Mouse (Mus musculus) lung, postnatal 25 days (tissue): ENCODE measurements around the gene Slc25a16.

Source experiments
- DNase-seq: peaks from one replicate; pipeline ENCODE4 v3.0.0; 2022; ENCODE audit warnings: low spot score

Gene Slc25a16

DNA sequence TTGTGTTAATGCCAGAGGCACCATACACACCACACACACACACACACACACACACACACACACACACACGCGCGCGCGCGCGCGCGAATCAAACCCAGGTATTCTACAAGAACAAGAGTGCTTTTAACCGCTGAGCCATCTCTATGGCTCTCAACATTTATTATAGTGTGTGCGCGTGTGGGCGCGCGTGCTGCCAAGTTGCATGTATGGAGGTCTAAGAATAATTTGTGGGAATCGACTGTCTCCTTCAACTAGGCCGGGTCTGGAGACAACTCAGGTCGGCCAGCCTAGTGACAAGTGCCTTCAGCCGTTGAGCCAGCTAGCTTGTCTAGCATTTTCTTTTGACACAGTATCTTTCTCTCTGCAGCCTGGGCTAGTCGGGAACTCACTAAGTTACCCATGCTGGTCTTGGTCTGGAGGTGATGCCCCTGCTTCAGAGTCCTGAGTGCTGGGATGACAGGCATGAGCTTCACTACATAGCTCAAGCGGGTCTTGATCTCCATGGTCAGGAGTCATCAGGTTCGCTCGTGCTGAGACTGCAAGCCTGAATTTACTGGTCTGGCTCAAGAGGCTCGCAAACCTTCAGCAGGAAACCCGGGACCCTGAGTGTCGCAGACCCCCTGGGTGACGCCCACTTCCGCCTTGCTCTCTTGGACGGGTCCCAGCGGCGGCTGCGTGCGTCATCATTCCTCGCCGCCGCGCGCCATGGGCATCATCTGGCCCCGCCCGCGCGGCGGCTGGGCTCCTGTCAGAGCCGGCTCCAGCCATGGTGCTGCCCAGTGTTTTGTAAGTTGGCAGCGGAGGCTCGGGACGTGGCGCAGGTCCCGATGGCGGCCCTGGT lies at the start of gene Slc25a16:
Gene Slc25a16 (plus strand): TSS at position 709 of the 841 bp plus-strand sequence.
- DNase-seq = peak; percentile 90

DNA sequence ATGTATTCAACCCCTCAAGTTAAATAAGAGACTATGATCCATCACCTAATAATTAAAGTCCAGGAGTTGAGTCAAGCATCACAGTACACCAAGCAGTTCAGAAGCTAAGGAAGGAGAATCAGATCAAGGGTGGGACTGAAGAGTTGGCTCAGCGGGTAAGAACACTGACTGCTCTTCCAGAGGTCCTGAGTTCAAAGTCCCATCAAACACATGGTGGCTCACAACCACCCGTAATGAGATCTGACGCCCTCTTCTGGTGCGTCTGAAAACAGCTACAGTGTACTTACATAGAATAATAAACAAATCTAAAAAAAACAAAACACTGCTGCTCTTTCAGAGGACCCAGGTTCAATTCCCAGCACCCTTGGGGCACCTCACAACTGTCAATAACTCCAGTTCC lies 45.6 kb upstream of the Slc25a16 start:
- no peak for DNase-seq

DNA sequence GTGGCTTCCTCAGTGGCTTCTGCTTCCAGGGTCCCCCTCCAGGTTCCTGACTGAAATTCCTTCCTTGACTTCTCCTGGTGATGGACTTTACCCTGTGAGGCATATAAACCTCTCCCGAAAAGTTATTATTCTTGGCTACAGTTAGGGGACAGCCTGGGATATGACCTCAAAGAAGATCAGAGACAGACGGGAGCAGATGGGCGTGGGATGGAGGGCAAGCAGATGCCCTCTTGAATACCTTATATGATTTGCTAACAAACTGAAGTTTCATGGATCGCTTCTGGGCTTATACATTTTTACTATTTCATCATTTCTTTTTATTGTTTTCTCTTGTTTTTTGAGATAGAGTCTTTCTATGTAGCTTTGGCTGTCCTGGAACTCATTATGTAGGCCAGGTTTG lies 44.9 kb upstream of the Slc25a16 start:
- no peak for DNase-seq

DNA sequence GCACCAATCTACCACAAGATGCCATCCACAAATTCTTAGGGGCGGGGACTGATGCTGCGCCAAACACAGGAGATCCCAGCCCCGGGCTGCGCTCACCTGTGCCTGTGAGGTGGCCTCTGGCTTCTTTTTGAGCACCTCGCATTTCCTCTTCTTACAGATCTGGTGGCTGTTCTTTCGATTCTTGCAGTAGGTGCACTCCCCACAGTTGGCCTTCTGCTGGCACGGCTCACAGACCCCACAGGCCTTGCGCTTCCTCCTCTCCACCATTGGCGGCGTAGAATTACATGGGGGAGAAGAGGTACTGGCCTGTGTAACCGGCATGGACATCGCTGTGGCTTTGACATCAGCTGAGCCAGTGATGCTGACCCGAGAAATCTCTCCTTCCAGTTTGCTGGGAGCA lies 42.4 kb upstream of the Slc25a16 start:
- no peak for DNase-seq

DNA sequence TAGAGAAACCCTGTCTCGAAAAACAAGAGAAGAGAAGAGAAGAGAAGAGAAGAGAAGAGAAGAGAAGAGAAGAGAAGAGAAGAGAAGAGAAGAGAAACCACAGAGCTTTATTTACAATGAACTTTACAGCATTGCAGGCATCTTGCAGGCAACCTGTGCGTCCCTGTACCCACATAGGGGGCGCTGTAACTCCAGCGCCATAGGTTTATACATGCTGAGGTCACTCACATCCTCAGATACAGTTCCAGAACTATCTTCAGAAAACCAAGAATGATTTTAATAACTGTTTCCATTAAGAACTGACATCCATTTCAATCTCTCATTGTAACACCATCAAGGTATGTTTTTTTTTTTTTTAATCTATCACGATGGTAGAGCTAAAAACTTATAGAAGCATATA lies 39.2 kb upstream of the Slc25a16 start:
- no peak for DNase-seq

DNA sequence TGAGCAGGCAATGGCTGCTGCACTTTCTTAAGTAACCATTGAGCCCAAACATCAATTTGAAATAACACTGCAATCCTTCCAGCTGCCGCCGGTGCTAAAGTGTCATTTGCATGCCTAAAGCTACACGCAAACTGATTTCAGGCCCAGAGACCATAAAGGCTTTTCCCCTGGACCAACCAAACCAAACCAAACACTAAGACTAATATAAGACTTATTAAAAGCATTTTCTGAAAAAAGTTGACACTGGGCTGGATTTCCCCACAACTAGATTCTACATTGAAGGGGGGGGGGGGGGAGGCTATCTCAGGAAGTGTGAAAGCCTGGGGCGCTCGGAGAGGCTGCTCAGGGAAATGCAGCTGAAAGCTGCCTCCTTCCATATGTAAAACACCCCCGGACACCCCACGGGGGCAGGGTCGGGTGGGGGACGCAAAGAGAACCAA lies 36.5 kb upstream of the Slc25a16 start:
- no peak for DNase-seq

DNA sequence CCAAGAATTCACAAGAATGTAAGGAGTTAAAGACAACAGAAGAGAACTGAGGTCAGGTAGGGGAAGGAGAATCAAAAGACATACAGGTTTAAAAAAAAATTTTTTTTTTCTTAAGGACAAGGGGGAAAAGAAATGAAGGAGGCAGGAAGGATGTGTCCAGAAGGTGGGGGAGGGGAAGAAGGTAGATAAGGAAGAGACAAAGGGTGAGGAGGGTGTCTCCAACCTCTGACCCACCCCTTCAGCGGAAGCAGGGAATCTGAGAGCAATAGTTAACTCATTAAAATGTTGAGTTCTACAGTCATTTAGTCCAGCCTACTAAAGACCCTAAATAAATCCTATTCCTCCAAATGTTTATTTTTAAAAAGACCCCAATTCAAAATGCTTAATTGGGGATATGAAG lies 35.9 kb upstream of the Slc25a16 start:
- no peak for DNase-seq

DNA sequence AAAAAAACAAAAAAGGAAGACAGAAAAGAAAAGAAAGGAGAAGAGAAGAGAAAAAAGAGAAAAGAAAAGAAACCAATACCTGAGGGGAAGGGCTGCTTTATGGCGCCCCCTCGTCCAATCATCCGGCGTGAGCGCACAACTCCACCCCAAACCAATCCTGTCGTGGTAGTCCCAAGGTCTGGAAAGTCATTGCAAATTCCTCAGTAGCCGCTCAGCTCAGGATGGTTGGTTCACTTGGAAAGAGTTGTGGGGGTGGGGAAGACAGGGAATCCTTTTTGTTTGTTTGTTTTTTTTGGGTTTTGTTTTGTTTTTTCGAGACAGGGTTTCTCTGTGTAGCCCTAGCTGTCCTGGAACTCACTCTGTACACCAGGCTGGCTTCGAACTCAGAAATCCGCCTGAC lies 35.0 kb upstream of the Slc25a16 start:
- DNase-seq = no peak

DNA sequence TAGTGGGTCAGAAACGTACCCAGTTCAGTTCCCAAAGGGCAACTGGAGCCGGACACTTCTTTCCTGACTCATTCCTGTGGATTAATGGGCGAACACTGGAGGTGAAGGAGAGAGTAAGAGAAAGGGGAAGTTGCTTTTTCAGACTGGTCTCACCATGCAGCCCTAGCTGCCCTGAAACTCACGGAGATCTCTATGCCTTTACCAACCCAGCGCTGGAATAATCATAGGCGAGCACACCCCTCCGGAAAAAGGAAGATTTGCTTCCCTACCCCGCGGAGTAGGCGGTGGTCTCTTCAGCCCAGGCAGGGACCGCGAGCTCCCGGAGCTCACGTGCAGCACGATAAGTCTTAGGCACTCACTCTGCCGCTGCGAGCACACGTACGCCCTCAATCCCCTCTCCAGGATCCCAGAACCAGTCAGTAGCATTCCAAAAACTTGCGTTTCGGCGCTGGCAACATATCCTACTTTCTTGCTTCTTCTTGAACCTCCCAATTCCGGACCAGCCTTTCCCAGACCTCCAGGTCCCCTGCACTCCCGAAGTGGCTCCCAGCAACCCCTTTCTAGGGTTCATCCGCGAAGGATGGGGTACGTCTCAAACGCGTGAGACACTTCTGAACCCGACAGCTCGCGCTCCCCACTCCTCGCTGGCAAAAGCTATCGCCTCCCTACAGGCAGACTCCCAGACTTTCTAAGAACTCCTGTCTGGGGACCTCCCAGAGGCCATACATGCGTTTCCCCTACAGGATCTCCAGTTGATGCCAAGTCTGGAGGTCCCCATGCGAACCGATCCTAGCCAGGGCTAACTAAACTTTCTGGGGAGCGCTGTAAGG lies 34.2 kb upstream of the Slc25a16 start:
- no peak for DNase-seq

DNA sequence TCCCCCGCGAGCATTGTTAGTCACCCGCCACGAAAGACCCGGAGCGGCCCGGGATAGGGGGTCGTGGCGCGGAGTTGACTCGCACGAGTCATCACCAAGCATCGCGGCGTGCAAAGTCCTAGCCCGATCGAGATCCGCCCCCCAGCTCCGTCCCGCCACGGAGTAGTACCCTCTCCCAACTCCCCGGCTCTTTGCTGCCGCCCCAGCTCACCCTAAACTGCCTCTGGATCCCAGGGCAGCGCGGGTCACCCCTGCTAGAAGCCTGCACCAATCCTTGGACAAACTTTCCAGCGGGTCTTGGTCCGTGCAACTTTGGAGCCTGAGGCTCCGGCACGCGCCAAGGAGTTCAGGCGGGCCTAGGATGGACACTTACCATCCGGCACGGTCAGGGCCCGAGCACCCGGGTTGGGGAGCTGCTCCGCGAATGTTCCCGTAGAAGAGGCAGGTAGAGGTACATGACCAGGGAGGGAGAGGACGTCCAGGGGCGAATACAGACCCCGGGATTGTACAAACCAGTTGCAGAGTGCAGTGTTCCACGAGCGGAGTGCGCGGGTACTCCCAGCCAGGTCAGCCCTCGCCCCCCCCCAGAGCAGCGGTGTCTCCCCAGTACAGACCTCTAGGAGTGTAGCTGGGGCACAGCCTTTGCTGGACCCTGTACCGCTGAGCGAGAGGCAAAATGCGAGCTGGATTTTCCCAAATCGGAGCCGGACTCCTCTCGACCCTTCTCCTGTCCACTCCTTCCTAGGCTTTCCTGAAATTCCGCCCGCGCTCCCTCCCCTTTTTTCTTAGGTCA lies 33.4 kb upstream of the Slc25a16 start:
- DNase-seq = no peak

DNA sequence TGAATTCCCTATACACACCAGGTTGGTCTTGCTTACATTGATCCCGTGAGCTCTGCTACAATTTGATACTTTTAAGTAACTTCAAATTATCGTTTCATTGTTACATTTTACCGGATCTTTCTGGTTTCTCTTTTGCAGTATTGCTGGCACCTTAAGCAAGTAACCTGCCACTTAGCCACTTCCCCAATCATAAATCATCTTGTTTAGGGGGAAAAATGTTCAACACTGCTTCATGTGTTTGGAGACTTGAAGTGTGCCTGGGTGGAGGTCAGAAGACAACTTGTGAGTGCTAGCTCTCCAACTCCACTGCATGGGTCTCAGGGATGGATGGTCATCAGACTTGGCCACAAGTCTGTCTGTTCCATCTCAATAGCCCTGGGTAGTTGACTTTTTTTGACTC lies 29.4 kb upstream of the Slc25a16 start:
- no peak for DNase-seq

DNA sequence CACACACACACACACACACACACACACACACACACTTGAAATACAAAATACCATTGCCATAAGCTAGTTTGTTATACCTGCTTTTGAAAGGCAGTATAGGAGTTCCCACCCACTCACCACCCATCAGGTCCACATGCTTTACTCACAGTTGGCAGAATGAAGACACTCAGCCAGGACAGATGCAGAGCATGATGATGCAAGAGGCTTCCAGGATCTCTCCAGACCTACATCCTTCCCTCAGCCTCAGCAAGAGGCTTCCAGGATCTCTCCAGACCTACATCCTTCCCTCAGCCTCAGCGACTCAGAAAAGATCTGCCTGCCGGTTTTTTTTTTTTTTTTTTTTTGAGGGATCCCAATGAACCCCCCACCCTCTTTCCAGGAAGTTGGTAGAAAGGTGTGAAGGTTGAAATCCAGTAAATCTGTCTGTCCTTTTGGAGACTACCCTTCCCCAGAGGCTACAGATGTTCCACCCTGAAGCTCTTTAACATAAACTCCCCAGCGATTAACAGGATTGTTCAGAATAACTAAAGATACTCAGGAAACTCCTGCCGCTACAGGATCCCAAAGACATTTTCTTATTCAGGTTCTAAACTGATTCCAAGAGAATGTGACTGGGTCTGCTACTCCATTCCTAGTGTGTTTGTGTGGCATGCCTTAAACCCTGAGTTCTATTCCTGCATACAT lies 27.7 kb upstream of the Slc25a16 start:
- DNase-seq = no peak

DNA sequence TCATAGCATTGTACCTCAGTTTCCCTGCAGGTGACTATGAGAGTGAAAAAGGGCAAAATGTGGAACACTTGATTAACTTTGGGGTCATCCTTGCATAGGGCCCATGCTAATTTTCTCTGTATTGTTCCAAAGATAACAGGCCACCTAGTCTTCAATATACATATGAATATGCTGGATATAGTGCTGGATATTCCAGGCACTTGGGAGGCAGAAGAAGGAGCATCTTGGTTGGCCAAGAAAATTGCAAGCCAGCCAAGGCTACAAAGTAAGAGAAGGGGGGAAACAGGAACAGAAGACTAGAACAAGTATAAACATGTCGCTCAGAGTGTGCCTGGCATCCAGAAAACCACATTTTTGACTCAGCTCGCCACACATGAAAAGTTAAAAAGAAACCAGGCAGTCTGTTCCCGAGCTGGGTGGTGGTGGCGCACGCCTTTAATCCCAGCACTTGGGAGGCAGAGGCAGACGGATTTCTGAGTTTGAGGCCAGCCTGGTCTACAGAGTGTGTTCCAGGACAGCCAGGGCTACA lies 27.0 kb upstream of the Slc25a16 start:
- DNase-seq = no peak

DNA sequence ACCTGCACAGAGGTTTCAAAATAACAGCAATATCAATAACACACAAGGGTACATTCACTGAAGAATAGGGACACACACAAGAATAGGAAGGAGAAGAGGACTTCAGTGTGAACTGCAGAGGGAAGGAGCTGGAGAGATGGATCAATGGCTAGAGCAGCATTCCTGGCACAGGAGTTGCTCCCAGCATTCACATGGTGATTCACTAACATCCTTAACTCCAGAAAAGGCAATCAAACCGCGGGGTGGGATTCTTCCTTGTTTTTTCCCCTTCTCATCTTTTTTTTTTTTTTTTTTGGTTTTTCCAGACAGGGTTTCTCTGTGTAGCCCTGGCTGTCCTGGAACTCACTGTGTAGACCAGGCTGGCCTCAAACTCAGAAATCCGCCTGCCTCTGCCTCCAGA lies 26.0 kb upstream of the Slc25a16 start:
- no peak for DNase-seq

DNA sequence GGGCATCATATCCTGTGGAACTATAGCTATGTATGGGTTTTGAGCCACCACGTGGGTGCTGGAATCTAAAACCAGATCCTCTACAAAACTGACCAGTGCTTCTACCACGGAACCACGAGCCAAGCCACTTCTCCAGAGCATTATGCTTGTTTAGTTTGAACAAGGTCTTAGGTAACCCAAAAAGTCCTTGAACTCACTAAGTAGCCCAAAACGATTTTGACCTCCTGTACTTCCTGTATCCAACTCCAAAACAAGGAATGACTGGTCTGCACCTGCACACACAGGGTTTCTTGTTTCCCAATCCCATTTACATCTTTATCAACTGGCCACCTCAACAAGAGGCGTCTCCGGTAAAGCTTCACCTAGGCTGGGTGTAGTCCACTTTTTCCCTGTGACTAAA lies 25.0 kb upstream of the Slc25a16 start:
- peak; percentile 65 for DNase-seq

DNA sequence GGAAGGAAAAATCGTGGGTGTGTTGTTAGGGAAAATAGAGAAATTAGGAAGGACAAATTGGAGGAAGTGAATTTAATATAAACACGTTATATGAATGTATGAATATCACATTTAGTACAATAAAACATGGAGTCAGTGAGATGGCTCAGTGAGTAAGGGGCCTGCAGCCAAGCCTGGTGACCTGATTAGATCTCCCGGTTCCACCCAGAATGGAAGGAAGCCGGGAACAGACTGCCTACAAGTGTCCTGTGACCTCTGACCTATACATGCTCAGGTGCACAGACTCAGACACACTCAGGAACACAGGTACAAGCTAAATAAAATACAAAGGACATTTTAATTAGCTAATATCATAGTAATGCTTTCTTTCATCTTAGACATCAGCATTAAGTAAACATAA lies 24.4 kb upstream of the Slc25a16 start:
- no peak for DNase-seq

DNA sequence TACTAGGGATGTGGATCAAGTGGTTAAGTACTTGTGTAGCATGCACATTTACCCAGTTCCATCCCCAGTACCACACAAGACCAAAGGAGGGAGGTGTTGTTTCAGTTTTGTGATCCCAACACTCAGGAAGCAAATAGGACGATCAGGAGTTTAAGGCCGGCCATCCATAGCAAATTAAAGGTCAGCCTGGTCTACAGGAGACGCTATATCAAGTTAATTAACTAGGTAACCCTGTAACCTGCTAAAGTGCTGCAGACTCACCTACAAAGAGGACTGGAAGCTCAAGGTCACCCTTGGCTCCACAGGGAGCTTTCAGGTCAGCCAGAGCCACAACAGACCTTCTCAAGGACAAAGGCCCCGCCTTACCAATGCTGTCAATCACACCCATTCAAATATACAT lies 23.7 kb upstream of the Slc25a16 start:
- no peak for DNase-seq

DNA sequence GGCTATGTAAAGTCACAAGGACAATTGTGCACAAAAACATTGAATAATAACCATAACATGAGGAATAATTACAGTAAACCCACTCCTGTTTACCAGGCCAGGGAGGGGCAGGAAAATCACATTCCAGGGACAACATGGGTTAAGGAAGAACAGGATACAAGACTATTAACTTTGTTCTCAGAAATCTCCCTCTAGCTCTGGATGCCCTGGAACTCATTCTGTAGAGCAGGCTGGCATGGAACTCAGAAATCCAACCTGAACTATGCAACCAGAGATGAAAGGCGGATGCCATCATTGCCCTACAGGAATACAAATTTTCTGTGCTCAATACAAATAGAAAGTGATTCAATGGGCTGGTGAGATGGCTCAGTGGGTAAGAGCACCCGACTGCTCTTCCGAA lies 23.0 kb upstream of the Slc25a16 start:
- DNase-seq = no peak

DNA sequence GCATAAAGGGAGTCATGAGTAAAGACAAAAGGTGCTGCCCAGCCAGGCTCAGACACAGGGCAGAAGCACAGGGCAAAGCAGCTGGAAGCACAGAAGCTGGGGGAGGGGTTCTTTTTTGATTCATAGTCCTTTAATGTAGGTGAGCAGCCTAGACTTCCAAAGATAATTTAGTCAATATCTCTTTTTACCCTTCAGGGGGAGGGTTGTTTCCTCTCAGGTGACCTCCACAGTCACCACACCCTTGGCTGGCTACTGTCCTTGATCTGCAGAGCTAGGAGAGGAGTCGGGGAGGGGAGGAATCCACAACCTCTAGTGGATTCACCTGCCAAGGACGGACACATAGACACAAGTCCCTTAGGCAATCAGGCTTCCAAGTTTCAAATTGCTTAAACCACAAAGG lies 22.4 kb upstream of the Slc25a16 start:
- DNase-seq = no peak

DNA sequence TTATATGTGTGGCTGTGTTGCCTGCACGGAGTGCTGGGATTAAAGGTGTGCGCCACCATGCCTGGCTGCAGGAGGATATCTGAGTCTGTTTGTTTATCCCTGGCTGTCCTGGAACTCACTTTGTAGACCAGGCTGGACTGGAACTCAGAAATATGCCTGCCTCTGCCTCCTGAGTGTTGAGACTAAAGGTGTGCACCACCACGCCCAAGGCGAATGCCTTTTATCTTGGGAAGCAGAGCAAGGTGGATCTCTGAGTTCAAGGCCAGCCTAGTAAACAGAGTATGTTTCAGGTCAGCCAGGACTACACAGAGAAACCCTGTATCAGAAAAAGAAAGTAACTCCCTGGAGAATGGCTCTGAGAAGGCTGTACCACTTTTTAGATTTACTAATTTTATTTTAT lies 20.3 kb upstream of the Slc25a16 start:
- DNase-seq = no peak

DNA sequence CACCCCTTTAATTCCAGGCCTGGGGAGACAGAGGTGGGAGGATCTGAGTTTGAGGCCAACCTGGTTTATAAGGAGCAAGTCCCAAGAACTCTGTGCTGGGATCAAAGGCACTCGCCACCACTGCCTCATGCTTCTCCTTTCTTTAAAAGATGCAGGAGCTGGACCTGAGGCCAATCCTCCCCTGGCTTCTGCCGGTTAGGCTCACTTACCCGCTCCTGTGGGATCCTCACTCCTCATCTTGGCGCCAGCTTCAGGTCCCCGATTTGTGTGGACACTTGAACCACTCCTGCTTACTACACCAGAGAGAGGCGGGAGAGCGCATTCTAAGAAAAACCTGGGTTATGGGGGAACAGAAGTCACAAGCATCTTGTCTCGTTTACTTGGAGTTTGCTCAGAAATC lies 18.6 kb upstream of the Slc25a16 start:
- DNase-seq = no peak

DNA sequence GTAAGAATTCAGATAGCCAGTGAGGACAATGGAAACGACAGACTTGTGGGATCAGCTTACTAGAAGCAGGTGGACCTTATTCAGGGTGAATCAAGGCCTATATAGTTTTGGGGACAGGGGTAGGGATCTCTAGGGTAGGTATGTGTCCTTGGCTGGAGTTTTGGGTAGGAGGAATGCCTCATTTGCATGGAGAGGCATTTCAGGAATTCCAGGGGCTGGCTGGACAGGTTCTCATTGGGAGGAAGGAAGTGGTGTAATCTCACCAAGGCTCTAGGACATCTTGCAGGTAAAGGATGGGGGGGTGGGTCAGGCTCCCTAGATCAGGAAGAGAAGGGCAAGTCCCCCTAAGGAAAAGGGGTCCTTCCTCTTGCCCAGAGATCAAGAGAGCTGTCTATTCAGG lies 17.6 kb upstream of the Slc25a16 start:
- DNase-seq = no peak
